Mouse (Mus musculus) T-helper 1 cell (primary cell): ENCODE results near the gene Tex21.
"Not testable (repeated sequence)": the region's sequence is repeated elsewhere in the genome, so short reads cannot be mapped to it uniquely, and the experiment has no call there.

Experiments used
- in situ Hi-C: fragments of 300-600 bp; cut with MboI, MseI; formaldehyde crosslinking; loops from one replicate; pipeline ENCODE4 v1.15.1; 2025; ENCODE audit warnings: high pct_unique_total_duplicates

The Tex21 gene

GRCm38 (mm10) chr12:76195912-76196708 lies 50.4 kb downstream of the Tex21 start:
- in situ Hi-C loops: loop anchor here (10.0 kb wide), 2 partner anchors 149 to 411 kb away; no protein-coding TSS in a partner anchor

GRCm38 (mm10) chr12:76194526-76194925 lies 52.0 kb downstream of the Tex21 start:
- in situ Hi-C loops: loop anchor here (10.0 kb wide), 2 partner anchors 150 to 410 kb away; no protein-coding TSS in a partner anchor

GRCm38 (mm10) chr12:76190940-76191339 lies 55.6 kb downstream of the Tex21 start:
- in situ Hi-C loops: loop anchor here (10.0 kb wide), 2 partner anchors 154 to 406 kb away; no protein-coding TSS in a partner anchor

GRCm38 (mm10) chr12:76187849-76188248 lies 58.7 kb downstream of the Tex21 start:
- in situ Hi-C loops: no loop called here

GRCm38 (mm10) chr12:76186473-76186872 lies 60.1 kb downstream of the Tex21 start:
- in situ Hi-C loops: no loop called here

GRCm38 (mm10) chr12:76185167-76185816 lies 61.3 kb downstream of the Tex21 start:
- in situ Hi-C loops: no loop called here

- in situ Hi-C loops: no loop called here
These were observed 62.3 kb downstream of the Tex21 start for GRCm38 (mm10) chr12:76184271-76184670.

GRCm38 (mm10) chr12:76182831-76183230 lies 63.7 kb downstream of the Tex21 start:
- in situ Hi-C loops: no loop called here

GRCm38 (mm10) chr12:76181471-76181870 lies 65.1 kb downstream of the Tex21 start:
- in situ Hi-C loops: no loop called here

- in situ Hi-C loops: no loop called here
These were observed 66.1 kb downstream of the Tex21 start for GRCm38 (mm10) chr12:76180442-76180841.

- in situ Hi-C loops: loop anchor here (5.0 kb wide), 1 partner anchor 162 kb away; no protein-coding TSS in a partner anchor
These were observed 67.0 kb downstream of the Tex21 start for GRCm38 (mm10) chr12:76179527-76179926.

GRCm38 (mm10) chr12:76179051-76179450 lies 67.5 kb downstream of the Tex21 start:
- in situ Hi-C loops: loop anchor here (5.0 kb wide), 1 partner anchor 162 kb away; no protein-coding TSS in a partner anchor

- in situ Hi-C loops: loop anchor here (5.0 kb wide), 1 partner anchor 161 kb away; no protein-coding TSS in a partner anchor
These were observed 68.6 kb downstream of the Tex21 start for GRCm38 (mm10) chr12:76177864-76178518.

- in situ Hi-C loops: loop anchor here (5.0 kb wide), 1 partner anchor 160 kb away; no protein-coding TSS in a partner anchor
These were observed 69.3 kb downstream of the Tex21 start, which contains the start of gene Esr2 for GRCm38 (mm10) chr12:76177000-76177863. Gene Esr2 (minus strand): TSS chr12:76177259.

- in situ Hi-C loops: no loop called here
These were observed 80.9 kb downstream of the Tex21 start for GRCm38 (mm10) chr12:76165641-76166040.

GRCm38 (mm10) chr12:76152389-76152788 lies 94.2 kb downstream of the Tex21 start:
- in situ Hi-C loops: not testable (repeated sequence)
